Mouse (Mus musculus) limb, embryonic 13.5 days (tissue): ENCODE data around the gene Zfp91. TPM values are rescaled to one million over a fixed set of nuclear protein-coding genes. Genes with fewer than 3 reads are reported as not detected.
A peak's percentile ranks its signal among the peaks of the same experiment; 100 is the strongest.

ENCODE experiments used
- ATAC-seq: fragments of 200-750 bp; cut with Nextera tagmentation; 2 replicates; pipeline ENCODE4 v1.8.0; 2017; ENCODE audit warnings: low read depth, moderate number of reproducible peaks, moderate TSS enrichment; ENCODE audit not compliant: low FRiP score
- H3K27ac ChIP-seq: fragments of 300-500 bp; sonication (generic); 2 replicates; pipeline ENCODE4 v1.5.1; 2015; ENCODE audit warnings: inconsistent platforms, mild to moderate bottlenecking, moderate library complexity
- H3K27me3 ChIP-seq: fragments of 300-500 bp; sonication (generic); 2 replicates; pipeline ENCODE4 v1.6.1; 2015; ENCODE audit warnings: mild to moderate bottlenecking, inconsistent platforms
- H3K36me3 ChIP-seq: fragments of 300-500 bp; sonication (generic); 2 replicates; pipeline ENCODE4 v1.6.1; 2015; ENCODE audit warnings: inconsistent platforms, mild to moderate bottlenecking, moderate library complexity
- H3K4me1 ChIP-seq: fragments of 300-500 bp; sonication (generic); 2 replicates; pipeline ENCODE4 v1.6.1; 2015; ENCODE audit warnings: inconsistent platforms
- H3K4me2 ChIP-seq: fragments of 300-500 bp; sonication (generic); replicated peaks from 2 replicates; pipeline ENCODE4 v1.6.1; 2015; ENCODE audit warnings: inconsistent platforms, mild to moderate bottlenecking, moderate library complexity
- H3K4me3 ChIP-seq: fragments of 300-500 bp; sonication (generic); 2 replicates; pipeline ENCODE4 v1.5.1; 2015; ENCODE audit warnings: moderate library complexity, mild to moderate bottlenecking, inconsistent platforms
- H3K9ac ChIP-seq: fragments of 300-500 bp; sonication (generic); 2 replicates; pipeline ENCODE4 v1.6.1; 2015; ENCODE audit warnings: mild to moderate bottlenecking, inconsistent platforms
- H3K9me3 ChIP-seq: fragments of 300-500 bp; sonication (generic); 2 replicates; pipeline ENCODE4 v1.6.1; 2016; ENCODE audit warnings: inconsistent platforms
- WGBS: fragments of 180-500 bp; shearing (Covaris S2); methylation state at CpG from one replicate; pipeline ENCODE4 v1.1.7; 2015; 5-methylcytosine and 5-hydroxymethylcytosine counted together
- polyA plus RNA-seq: library from polyadenylated mRNA; unstranded; fragments of >200 nt; fragmentation: Nextera tagmentation; extraction: Ambion mirVana; gene quantifications from 2 replicates; pipeline ENCODE4 v1.2.1, GENCODE M21; 2015

The Zfp91 gene
- polyA plus RNA-seq, 1 experiment from 2014 or later, result 13.5 TPM

GRCm38 (mm10) chr19:12804237-12804636 lies 8.3 kb upstream of the Zfp91 start:
- ATAC-seq, result no peak
- Histone ChIP-seq H3K36me3 (no peaks in the 10 kb centered on the region), H3K4me1 (no peaks in the 10 kb centered on the region), H3K9me3 (no peaks in the 10 kb centered on the region), H3K4me2 (no peak overlapping the region), H3K27me3 (no peaks in the 10 kb centered on the region), H3K27ac (no peak overlapping the region), H3K4me3 (no peak overlapping the region), H3K9ac (no peak overlapping the region)
- WGBS, result 77% methylated on average over 1 of the region's 1 CpGs

GRCm38 (mm10) chr19:12802830-12803229 lies 6.9 kb upstream of the Zfp91 start:
- Histone ChIP-seq H3K4me2 (no peak overlapping the region), H3K4me1 (no peaks in the 10 kb centered on the region), H3K9me3 (no peaks in the 10 kb centered on the region), H3K27ac (no peak overlapping the region), H3K27me3 (no peaks in the 10 kb centered on the region), H3K36me3 (no peaks in the 10 kb centered on the region), H3K9ac (no peak overlapping the region), H3K4me3 (no peak overlapping the region)
- ATAC-seq, result no peak
- 80% methylated on average over 3 of the region's 3 CpGs for WGBS

- WGBS, result 63% methylated on average over 3 of the region's 3 CpGs
- no peak overlapping the region for H3K4me3 ChIP-seq
- no peaks in the 10 kb centered on the region for H3K36me3 ChIP-seq
- ATAC-seq, result no peak
- no peak overlapping the region for H3K9ac ChIP-seq
- H3K27ac ChIP-seq, result no peak overlapping the region
- no peaks in the 10 kb centered on the region for H3K9me3 ChIP-seq
- H3K4me1 ChIP-seq, result no peaks in the 10 kb centered on the region
- no peaks in the 10 kb centered on the region for H3K27me3 ChIP-seq
- H3K4me2 ChIP-seq, result no peak overlapping the region
Measured at GRCm38 (mm10) chr19:12801046-12801445, 5.1 kb upstream of the Zfp91 start.

- 82% methylated on average over 2 of the region's 2 CpGs for WGBS
Measured at GRCm38 (mm10) chr19:12800621-12801020, 4.7 kb upstream of the Zfp91 start.

GRCm38 (mm10) chr19:12799081-12799480 lies 3.2 kb upstream of the Zfp91 start:
- WGBS, result 84% methylated on average over 3 of the region's 3 CpGs

More at GRCm38 (mm10) chr19:12800621-12801020, 4.7 kb upstream of the Zfp91 start:
- Histone ChIP-seq H3K4me1 (no peaks in the 10 kb centered on the region), H3K4me2 (no peak overlapping the region), H3K9me3 (no peaks in the 10 kb centered on the region), H3K27ac (no peak overlapping the region), H3K27me3 (no peaks in the 10 kb centered on the region), H3K4me3 (no peak overlapping the region), H3K9ac (no peak overlapping the region), H3K36me3 (no peaks in the 10 kb centered on the region)
- ATAC-seq, result no peak

GRCm38 (mm10) chr19:12798404-12798803 lies 2.5 kb upstream of the Zfp91 start:
- ATAC-seq, result no peak
- Histone ChIP-seq H3K4me3 (no peak overlapping the region), H3K4me1 (peaks cover 2% of the 10 kb centered on the region; the same call in 1 of the 2 replicates), H3K9ac (no peak overlapping the region), H3K27me3 (no peaks in the 10 kb centered on the region), H3K4me2 (no peak overlapping the region), H3K27ac (no peak overlapping the region), H3K36me3 (no peaks in the 10 kb centered on the region), H3K9me3 (no peaks in the 10 kb centered on the region)
- 79% methylated on average over 4 of the region's 4 CpGs for WGBS

More at GRCm38 (mm10) chr19:12799081-12799480, 3.2 kb upstream of the Zfp91 start:
- Histone ChIP-seq H3K27me3 (no peaks in the 10 kb centered on the region), H3K4me1 (no peaks in the 10 kb centered on the region), H3K27ac (no peak overlapping the region), H3K9me3 (no peaks in the 10 kb centered on the region), H3K9ac (no peak overlapping the region), H3K4me3 (no peak overlapping the region), H3K4me2 (no peak overlapping the region), H3K36me3 (no peaks in the 10 kb centered on the region)
- no peak for ATAC-seq

- no peaks in the 10 kb centered on the region for H3K36me3 ChIP-seq
- 1% methylated on average over 7 of the region's 7 CpGs for WGBS
- peak overlapping the region; percentile 92 for H3K4me3 ChIP-seq
- peaks cover 7% of the 10 kb centered on the region; the same call in 1 of the 2 replicates for H3K4me1 ChIP-seq
- H3K27ac ChIP-seq, result peak overlapping the region; percentile 98
- peak overlapping the region; percentile 73 for H3K4me2 ChIP-seq
- H3K9me3 ChIP-seq, result no peaks in the 10 kb centered on the region
- H3K27me3 ChIP-seq, result no peaks in the 10 kb centered on the region
- ATAC-seq, result no peak
- H3K9ac ChIP-seq, result peak overlapping the region; percentile 69
Measured at GRCm38 (mm10) chr19:12797071-12797470, 1.1 kb upstream of the Zfp91 start.

- ATAC-seq, result peak; percentile 1
- Histone ChIP-seq H3K9ac (peak overlapping the region; percentile 69), H3K9me3 (no peaks in the 10 kb centered on the region), H3K4me2 (peak overlapping the region; percentile 73), H3K4me3 (peak overlapping the region; percentile 92), H3K27ac (peak overlapping the region; percentile 98), H3K27me3 (no peaks in the 10 kb centered on the region), H3K4me1 (peaks cover 10% of the 10 kb centered on the region; the same call in 1 of the 2 replicates), H3K36me3 (no peaks in the 10 kb centered on the region)
- under 1% methylated on average over 29 of the region's 29 CpGs for WGBS
Measured at GRCm38 (mm10) chr19:12796328-12796931, 504 bp upstream of the Zfp91 start.

GRCm38 (mm10) chr19:12795110-12795509 lies 816 bp downstream of the Zfp91 start:
- peak; percentile 18 for ATAC-seq
- H3K27me3 ChIP-seq, result no peaks in the 10 kb centered on the region
- peak overlapping the region; percentile 92 for H3K4me3 ChIP-seq
- H3K4me2 ChIP-seq, result peak overlapping the region; percentile 67
- peaks cover 10% of the 10 kb centered on the region; the same call in 1 of the 2 replicates for H3K4me1 ChIP-seq
- H3K9me3 ChIP-seq, result no peaks in the 10 kb centered on the region
- H3K36me3 ChIP-seq, result no peaks in the 10 kb centered on the region
- peak overlapping the region; percentile 100 for H3K27ac ChIP-seq
- under 1% methylated on average over 36 of the region's 63 CpGs for WGBS
- H3K9ac ChIP-seq, result peak overlapping the region; percentile 98

GRCm38 (mm10) chr19:12794056-12795044 lies 1.6 kb downstream of the Zfp91 start:
- Histone ChIP-seq H3K9ac (peak overlapping the region; percentile 98), H3K27me3 (no peaks in the 10 kb centered on the region), H3K4me3 (peak overlapping the region; percentile 92), H3K4me2 (peak overlapping the region; percentile 67), H3K9me3 (no peaks in the 10 kb centered on the region), H3K27ac (peak overlapping the region; percentile 100), H3K4me1 (peaks cover 10% of the 10 kb centered on the region; the same call in 1 of the 2 replicates), H3K36me3 (no peaks in the 10 kb centered on the region)
- peak; percentile 71 for ATAC-seq
- WGBS, result under 1% methylated on average over 39 of the region's 39 CpGs

GRCm38 (mm10) chr19:12792374-12792773 lies 3.6 kb downstream of the Zfp91 start:
- Histone ChIP-seq H3K27ac (no peak overlapping the region), H3K9me3 (no peaks in the 10 kb centered on the region), H3K4me1 (peaks cover 20% of the 10 kb centered on the region), H3K9ac (no peak overlapping the region), H3K4me2 (no peak overlapping the region), H3K27me3 (no peaks in the 10 kb centered on the region), H3K4me3 (no peak overlapping the region), H3K36me3 (no peaks in the 10 kb centered on the region)
- no peak for ATAC-seq

- Histone ChIP-seq H3K9me3 (no peaks in the 10 kb centered on the region), H3K9ac (no peak overlapping the region), H3K4me1 (peaks cover 16% of the 10 kb centered on the region), H3K4me2 (no peak overlapping the region), H3K36me3 (no peaks in the 10 kb centered on the region), H3K27ac (no peak overlapping the region), H3K4me3 (no peak overlapping the region), H3K27me3 (no peaks in the 10 kb centered on the region)
- WGBS, result 40% methylated on average over 4 of the region's 4 CpGs
- ATAC-seq, result no peak
Measured at GRCm38 (mm10) chr19:12787721-12788120, 8.2 kb downstream of the Zfp91 start.
